Mouse (Mus musculus): ENCODE data around the gene Olfr488. TPM values are rescaled to one million over a fixed set of nuclear protein-coding genes. Genes with fewer than 3 reads are reported as not detected.

Olfr488 gene
- polyA plus RNA-seq (2015; fragmentation: Illumina TruSeq; extraction: RNeasy Lipid Tissue Mini Kit (QIAGEN cat#74804); ENCODE audit: insufficient read depth, low read depth, low replicate concordance) = not detected

GRCm38 (mm10) chr7:108258247-108258646 lies at the start of gene Olfr488:
Gene Olfr488 (minus strand): TSS chr7:108258347.

DNA sequence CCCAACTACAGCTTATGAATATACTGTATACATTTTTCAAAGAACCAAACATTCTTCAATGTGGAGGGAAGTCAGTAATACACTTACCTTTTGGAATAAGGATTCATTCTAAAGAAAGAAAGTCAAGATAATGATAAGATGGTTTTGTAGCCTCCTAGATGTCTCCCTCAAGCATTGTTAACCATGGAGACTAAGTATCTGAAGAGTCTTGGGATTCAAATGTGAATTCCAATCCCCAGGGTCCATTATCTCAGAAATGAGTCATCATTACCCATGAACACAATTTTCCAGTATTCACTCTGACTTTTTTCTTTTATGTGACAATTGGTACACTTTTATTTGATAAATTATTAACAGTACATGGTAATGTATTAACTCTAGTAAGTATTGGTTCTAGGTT lies 30.7 kb upstream of the Olfr488 start, which contains the start of gene Olfr490:
Olfr490 (minus strand) TSS at position 101 of the 400 bp plus-strand sequence.

GRCm38 (mm10) chr7:108214536-108214935 lies 43.6 kb downstream of the Olfr488 start, which contains the start of gene Olfr487:
Gene Olfr487 (minus strand): TSS chr7:108214636.

Other genes starting within 250 kb of the Olfr488 start
- gene Olfr478, start 224.4 kb downstream of the Olfr488 start, polyA plus RNA-seq (2015; fragmentation: Illumina TruSeq; extraction: RNeasy Lipid Tissue Mini Kit (QIAGEN cat#74804); ENCODE audit: insufficient read depth, low read depth, low replicate concordance) = not detected
- gene Olfr479, start 207.7 kb downstream of the Olfr488 start, polyA plus RNA-seq (2015; fragmentation: Illumina TruSeq; extraction: RNeasy Lipid Tissue Mini Kit (QIAGEN cat#74804); ENCODE audit: insufficient read depth, low read depth, low replicate concordance) = not detected
- not detected for gene Olfr480, start 191.0 kb downstream of the Olfr488 start, polyA plus RNA-seq (2015; fragmentation: Illumina TruSeq; extraction: RNeasy Lipid Tissue Mini Kit (QIAGEN cat#74804); ENCODE audit: insufficient read depth, low read depth, low replicate concordance)
- not detected for gene Olfr481, start 178.5 kb downstream of the Olfr488 start, polyA plus RNA-seq (2015; fragmentation: Illumina TruSeq; extraction: RNeasy Lipid Tissue Mini Kit (QIAGEN cat#74804); ENCODE audit: insufficient read depth, low read depth, low replicate concordance)
- gene Olfr482, start 160.8 kb downstream of the Olfr488 start, polyA plus RNA-seq (2015; fragmentation: Illumina TruSeq; extraction: RNeasy Lipid Tissue Mini Kit (QIAGEN cat#74804); ENCODE audit: insufficient read depth, low read depth, low replicate concordance) = not detected
- gene Olfr483, start 157.5 kb downstream of the Olfr488 start, polyA plus RNA-seq (2015; fragmentation: Illumina TruSeq; extraction: RNeasy Lipid Tissue Mini Kit (QIAGEN cat#74804); ENCODE audit: insufficient read depth, low read depth, low replicate concordance) = not detected
- not detected for gene Olfr484, start 130.9 kb downstream of the Olfr488 start, polyA plus RNA-seq (2015; fragmentation: Illumina TruSeq; extraction: RNeasy Lipid Tissue Mini Kit (QIAGEN cat#74804); ENCODE audit: insufficient read depth, low read depth, low replicate concordance)
- gene Olfr485, start 98.5 kb downstream of the Olfr488 start, polyA plus RNA-seq (2015; fragmentation: Illumina TruSeq; extraction: RNeasy Lipid Tissue Mini Kit (QIAGEN cat#74804); ENCODE audit: insufficient read depth, low read depth, low replicate concordance) = not detected
- gene Olfr486, start 85.6 kb downstream of the Olfr488 start, polyA plus RNA-seq (2015; fragmentation: Illumina TruSeq; extraction: RNeasy Lipid Tissue Mini Kit (QIAGEN cat#74804); ENCODE audit: insufficient read depth, low read depth, low replicate concordance) = not detected
- not detected for gene Olfr487, start 43.7 kb downstream of the Olfr488 start, polyA plus RNA-seq (2015; fragmentation: Illumina TruSeq; extraction: RNeasy Lipid Tissue Mini Kit (QIAGEN cat#74804); ENCODE audit: insufficient read depth, low read depth, low replicate concordance)
- not detected for gene Olfr490, start 30.6 kb upstream of the Olfr488 start, polyA plus RNA-seq (2015; fragmentation: Illumina TruSeq; extraction: RNeasy Lipid Tissue Mini Kit (QIAGEN cat#74804); ENCODE audit: insufficient read depth, low read depth, low replicate concordance)
- gene Olfr491, start 55.1 kb upstream of the Olfr488 start, polyA plus RNA-seq (2015; fragmentation: Illumina TruSeq; extraction: RNeasy Lipid Tissue Mini Kit (QIAGEN cat#74804); ENCODE audit: insufficient read depth, low read depth, low replicate concordance) = not detected
- gene Olfr492, start 65.3 kb upstream of the Olfr488 start, polyA plus RNA-seq (2015; fragmentation: Illumina TruSeq; extraction: RNeasy Lipid Tissue Mini Kit (QIAGEN cat#74804); ENCODE audit: insufficient read depth, low read depth, low replicate concordance) = not detected
- gene Olfr493, start 88.6 kb upstream of the Olfr488 start, polyA plus RNA-seq (2015; fragmentation: Illumina TruSeq; extraction: RNeasy Lipid Tissue Mini Kit (QIAGEN cat#74804); ENCODE audit: insufficient read depth, low read depth, low replicate concordance) = not detected
- not detected for gene Olfr494, start 107.0 kb upstream of the Olfr488 start, polyA plus RNA-seq (2015; fragmentation: Illumina TruSeq; extraction: RNeasy Lipid Tissue Mini Kit (QIAGEN cat#74804); ENCODE audit: insufficient read depth, low read depth, low replicate concordance)
- gene Olfr495, start 134.8 kb upstream of the Olfr488 start, polyA plus RNA-seq (2015; fragmentation: Illumina TruSeq; extraction: RNeasy Lipid Tissue Mini Kit (QIAGEN cat#74804); ENCODE audit: insufficient read depth, low read depth, low replicate concordance) = not detected
- gene Olfr497, start 162.1 kb upstream of the Olfr488 start, polyA plus RNA-seq (2015; fragmentation: Illumina TruSeq; extraction: RNeasy Lipid Tissue Mini Kit (QIAGEN cat#74804); ENCODE audit: insufficient read depth, low read depth, low replicate concordance) = not detected
- not detected for gene Olfr498, start 207.0 kb upstream of the Olfr488 start, polyA plus RNA-seq (2015; fragmentation: Illumina TruSeq; extraction: RNeasy Lipid Tissue Mini Kit (QIAGEN cat#74804); ENCODE audit: insufficient read depth, low read depth, low replicate concordance)